Mouse (Mus musculus) megakaryocyte, adult 5-6 weeks (primary cell): Measurements from ENCODE around the gene Ppp1ca. TPM values are rescaled to one million over a fixed set of nuclear protein-coding genes. Genes with fewer than 3 reads are reported as not detected.

ENCODE experiments used
- ATAC-seq: 2 replicates; pipeline ENCODE4 v1.8.0; 2016; ENCODE audit warnings: mild to moderate bottlenecking, inconsistent platforms; ENCODE audit not compliant: poor library complexity, severe bottlenecking
- total RNA-seq, 2 experiments: library from RNA; stranded (forward) in 1 of 2; stranded (reverse) in 1 of 2; fragments of 153-499, 151-499 nt in 1 of 2; fragments of 221-1000, 200-1000 nt in 1 of 2; gene quantifications; 2 replicates each; pipeline versions ENCODE4 v1.2.3 to v1.2.4; 2015 to 2017

The Ppp1ca gene
- total RNA-seq, 2 experiments from 2014 or later: 536 to 705 TPM

- no peak for ATAC-seq
Measured at GRCm38 (mm10) chr19:4183689-4184088, 8.2 kb upstream of the Ppp1ca start.

GRCm38 (mm10) chr19:4184976-4185975 lies 6.6 kb upstream of the Ppp1ca start:
- ATAC-seq: peak; percentile 55

GRCm38 (mm10) chr19:4187303-4187702 lies 4.6 kb upstream of the Ppp1ca start:
- ATAC-seq: no peak

GRCm38 (mm10) chr19:4189051-4189620 lies 2.7 kb upstream of the Ppp1ca start:
- ATAC-seq: no peak

GRCm38 (mm10) chr19:4190831-4191334 lies 982 bp upstream of the Ppp1ca start, which contains the start of gene Tbc1d10c:
Tbc1d10c (minus strand) TSS chr19:4191284.
- peak; percentile 72 for ATAC-seq

GRCm38 (mm10) chr19:4192251-4192985 lies 553 bp downstream of the Ppp1ca start:
- no peak for ATAC-seq

GRCm38 (mm10) chr19:4193129-4193528 lies 1.3 kb downstream of the Ppp1ca start:
- ATAC-seq: no peak

- no peak for ATAC-seq
Measured at GRCm38 (mm10) chr19:4194021-4194724, 2.3 kb downstream of the Ppp1ca start.

GRCm38 (mm10) chr19:4194776-4195650 lies 3.1 kb downstream of the Ppp1ca start:
- ATAC-seq: no peak

GRCm38 (mm10) chr19:4196048-4196447 lies 4.2 kb downstream of the Ppp1ca start:
- no peak for ATAC-seq

GRCm38 (mm10) chr19:4196548-4196947 lies 4.7 kb downstream of the Ppp1ca start:
- ATAC-seq: no peak

- ATAC-seq: no peak
Measured at GRCm38 (mm10) chr19:4197180-4197579, 5.3 kb downstream of the Ppp1ca start.

GRCm38 (mm10) chr19:4201291-4201909 lies 9.5 kb downstream of the Ppp1ca start, which contains the start of gene Rad9a:
Rad9a (minus strand) TSS chr19:4201662.
- peak; percentile 86 for ATAC-seq

GRCm38 (mm10) chr19:4202149-4202548 lies 10.3 kb downstream of the Ppp1ca start:
- ATAC-seq: no peak

GRCm38 (mm10) chr19:4203148-4203547 lies 11.3 kb downstream of the Ppp1ca start:
- no peak for ATAC-seq

GRCm38 (mm10) chr19:4203604-4204326 lies 11.9 kb downstream of the Ppp1ca start:
- peak; percentile 36 for ATAC-seq

- ATAC-seq: no peak
Measured at GRCm38 (mm10) chr19:4204889-4205288, 13.0 kb downstream of the Ppp1ca start.

GRCm38 (mm10) chr19:4206971-4207370 lies 15.1 kb downstream of the Ppp1ca start:
- ATAC-seq: peak; percentile 86
